Mouse (Mus musculus): ENCODE data around the gene Sprr2b. TPM values are rescaled to one million over a fixed set of nuclear protein-coding genes. Genes with fewer than 3 reads are reported as not detected.
"Not testable (repeated sequence)": the region's sequence is repeated elsewhere in the genome, so short reads cannot be mapped to it uniquely, and the experiment has no call there.

Sprr2b gene
- not detected in 2 replicates for polyA plus RNA-seq (2012; rRNA removed)

GRCm38 (mm10) chr3:92316320-92316719 is at the start of gene Sprr2b:
Sprr2b (plus strand) TSS chr3:92316620.
- no peak for DNase-seq (ENCODE audit: low read depth in 1 of 2, low spot score in 2 of 2)
- no peaks in the 10 kb centered on the region for H3K27me3 ChIP-seq (ENCODE audit: control insufficient read depth, insufficient read depth, low read length)
- no peak within 1 kb of the TSS for H3K27ac ChIP-seq (ENCODE audit: insufficient read depth, low read length)
- WGBS, result 76% methylated on average over 2 of the region's 2 CpGs
- H3K4me1 ChIP-seq (ENCODE audit: control insufficient read depth, insufficient read depth, insufficient read length), result no peaks in the 10 kb centered on the region
- H3K36me3 ChIP-seq (ENCODE audit: control insufficient read depth, insufficient read depth, low read length), result no peaks in the 10 kb centered on the region
- no peak for TF ChIP-seq CTCF (IDR thresholded peaks at IDR 0.05; ENCODE audit: extremely low read depth, insufficient read depth, insufficient read length, insufficient replicate concordance)
- TF ChIP-seq POLR2A (IDR thresholded peaks at IDR 0.05; ENCODE audit: low read depth, low read length), result no peak
- no peak within 1 kb of the TSS for H3K4me3 ChIP-seq (ENCODE audit: extremely low read depth, insufficient read depth, insufficient read length)

DNA sequence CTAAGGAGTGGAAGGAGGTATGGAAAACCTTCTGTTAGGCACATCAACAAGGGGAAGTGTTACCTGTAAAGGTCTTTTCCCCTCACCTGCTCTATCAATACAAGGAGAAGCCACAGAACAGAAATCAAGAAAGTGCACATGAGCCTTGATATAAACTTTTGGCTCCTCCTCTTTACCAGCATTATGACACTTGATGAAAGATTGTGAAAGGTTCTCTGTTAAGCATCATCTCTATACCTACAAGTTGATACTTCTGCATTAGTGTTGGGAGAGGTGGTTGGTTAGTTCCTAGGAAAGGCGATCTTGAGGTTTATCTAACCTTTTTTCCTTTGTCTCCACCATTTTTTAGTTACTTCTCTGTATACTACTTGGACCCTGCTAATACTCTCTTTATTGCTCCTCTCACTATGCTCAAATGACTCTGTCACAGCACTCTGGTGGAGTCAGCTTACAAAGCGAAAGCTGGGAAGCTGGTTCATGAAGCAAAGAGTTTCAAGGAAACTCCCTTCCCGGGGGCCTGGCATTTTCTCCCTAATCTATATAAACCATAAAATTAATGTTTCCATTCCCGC is 44.9 kb upstream of the Sprr2b start:
- not testable (repeated sequence) for H3K4me1 ChIP-seq (ENCODE audit: control insufficient read depth, insufficient read depth, insufficient read length); H3K27ac ChIP-seq (ENCODE audit: insufficient read depth, low read length); DNase-seq (ENCODE audit: low read depth in 1 of 2, low spot score in 2 of 2); H3K4me3 ChIP-seq (ENCODE audit: extremely low read depth, insufficient read depth, insufficient read length); H3K36me3 ChIP-seq (ENCODE audit: control insufficient read depth, insufficient read depth, low read length); H3K27me3 ChIP-seq (ENCODE audit: control insufficient read depth, insufficient read depth, low read length)
- no CpG with 5 or more reads among the region's 4 CpGs for WGBS

DNA sequence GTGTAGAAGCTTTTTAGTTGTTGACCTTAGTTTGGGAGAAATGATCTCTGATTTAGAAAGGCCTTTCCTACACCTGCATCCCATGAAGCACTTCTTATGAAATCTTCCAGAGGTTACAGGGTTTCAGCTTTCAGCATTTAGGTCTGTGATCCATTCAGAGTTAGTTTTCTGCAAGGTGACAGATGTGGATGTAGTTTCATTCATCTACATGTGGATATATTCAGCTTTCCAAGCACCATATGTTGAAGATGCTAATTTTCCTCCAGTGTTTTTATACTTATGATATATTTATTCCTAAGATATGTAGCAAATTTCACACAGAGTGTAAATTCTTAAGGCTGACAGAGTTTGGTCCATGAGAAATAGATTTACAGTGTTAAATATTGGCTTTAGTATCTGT is 42.9 kb upstream of the Sprr2b start:
- not testable (repeated sequence) for H3K27ac ChIP-seq (ENCODE audit: insufficient read depth, low read length); H3K4me3 ChIP-seq (ENCODE audit: extremely low read depth, insufficient read depth, insufficient read length); H3K27me3 ChIP-seq (ENCODE audit: control insufficient read depth, insufficient read depth, low read length); H3K36me3 ChIP-seq (ENCODE audit: control insufficient read depth, insufficient read depth, low read length); H3K4me1 ChIP-seq (ENCODE audit: control insufficient read depth, insufficient read depth, insufficient read length); DNase-seq (ENCODE audit: low read depth in 1 of 2, low spot score in 2 of 2)

DNA sequence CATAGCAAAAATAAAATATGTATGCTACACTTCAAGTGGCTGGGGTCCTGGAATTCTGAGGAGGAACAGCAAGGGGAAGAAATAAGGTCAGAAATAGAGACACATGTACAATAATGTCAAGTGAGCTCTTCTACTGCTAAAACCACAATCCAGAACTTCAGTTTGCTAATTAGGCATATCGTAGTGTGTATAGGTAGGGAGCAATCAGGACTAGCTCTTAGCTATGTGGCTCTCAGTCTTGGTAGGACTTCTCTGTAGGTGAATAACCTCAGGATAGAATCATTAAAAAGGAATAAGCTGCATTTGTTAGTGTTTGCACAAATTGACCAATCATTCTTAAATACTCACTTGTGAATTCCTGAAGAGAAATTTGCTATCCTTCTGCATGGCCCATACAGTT is 42.4 kb upstream of the Sprr2b start:
- DNase-seq (ENCODE audit: low read depth in 1 of 2, low spot score in 2 of 2); H3K27me3 ChIP-seq (ENCODE audit: control insufficient read depth, insufficient read depth, low read length); H3K36me3 ChIP-seq (ENCODE audit: control insufficient read depth, insufficient read depth, low read length); H3K27ac ChIP-seq (ENCODE audit: insufficient read depth, low read length); H3K4me1 ChIP-seq (ENCODE audit: control insufficient read depth, insufficient read depth, insufficient read length); H3K4me3 ChIP-seq (ENCODE audit: extremely low read depth, insufficient read depth, insufficient read length): not testable (repeated sequence)
- WGBS, result no CpG with 5 or more reads among the region's 1 CpGs

- H3K27me3 ChIP-seq (ENCODE audit: control insufficient read depth, insufficient read depth, low read length); H3K27ac ChIP-seq (ENCODE audit: insufficient read depth, low read length); DNase-seq (ENCODE audit: low read depth in 1 of 2, low spot score in 2 of 2); H3K4me3 ChIP-seq (ENCODE audit: extremely low read depth, insufficient read depth, insufficient read length); H3K36me3 ChIP-seq (ENCODE audit: control insufficient read depth, insufficient read depth, low read length); H3K4me1 ChIP-seq (ENCODE audit: control insufficient read depth, insufficient read depth, insufficient read length): not testable (repeated sequence)
These were observed 36.8 kb upstream of the Sprr2b start for GRCm38 (mm10) chr3:92279663-92280062.

- 73% methylated on average over 5 of the region's 12 CpGs for WGBS
- H3K27me3 ChIP-seq (ENCODE audit: control insufficient read depth, insufficient read depth, low read length); H3K27ac ChIP-seq (ENCODE audit: insufficient read depth, low read length); H3K4me3 ChIP-seq (ENCODE audit: extremely low read depth, insufficient read depth, insufficient read length); DNase-seq (ENCODE audit: low read depth in 1 of 2, low spot score in 2 of 2); H3K36me3 ChIP-seq (ENCODE audit: control insufficient read depth, insufficient read depth, low read length); H3K4me1 ChIP-seq (ENCODE audit: control insufficient read depth, insufficient read depth, insufficient read length): not testable (repeated sequence)
These were observed 35.3 kb upstream of the Sprr2b start for GRCm38 (mm10) chr3:92280963-92281606.

DNA sequence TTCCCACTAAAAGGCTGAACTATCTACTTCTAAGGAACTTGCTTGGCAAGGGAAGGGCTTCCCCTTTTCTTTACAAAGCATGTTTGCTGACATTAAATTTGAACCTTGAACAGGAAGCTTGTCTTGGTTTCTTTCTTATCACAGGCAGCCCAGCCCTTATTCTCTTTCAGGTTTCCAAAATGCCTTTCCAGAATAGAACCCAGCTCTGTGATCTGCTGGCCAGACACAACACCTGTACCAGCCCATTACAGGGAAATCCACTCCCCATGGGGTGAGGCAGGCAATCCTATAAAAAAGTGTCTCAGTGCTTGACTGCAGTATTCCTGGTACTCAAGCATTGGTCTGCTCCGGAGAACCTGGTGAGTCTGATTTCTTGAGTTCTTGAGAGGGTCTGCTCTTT is 31.3 kb upstream of the Sprr2b start, which contains the start of gene Sprr2a3:
Gene Sprr2a3, plus strand, starts transcription at position 317 of the 400 bp plus-strand sequence.
- H3K4me3 ChIP-seq (ENCODE audit: extremely low read depth, insufficient read depth, insufficient read length); H3K36me3 ChIP-seq (ENCODE audit: control insufficient read depth, insufficient read depth, low read length); H3K4me1 ChIP-seq (ENCODE audit: control insufficient read depth, insufficient read depth, insufficient read length); H3K27ac ChIP-seq (ENCODE audit: insufficient read depth, low read length); H3K27me3 ChIP-seq (ENCODE audit: control insufficient read depth, insufficient read depth, low read length); DNase-seq (ENCODE audit: low read depth in 1 of 2, low spot score in 2 of 2): not testable (repeated sequence)
- 94% methylated on average over 1 of the region's 1 CpGs for WGBS

GRCm38 (mm10) chr3:92288489-92288888 is 27.9 kb upstream of the Sprr2b start:
- not testable (repeated sequence) for H3K4me3 ChIP-seq (ENCODE audit: extremely low read depth, insufficient read depth, insufficient read length); H3K36me3 ChIP-seq (ENCODE audit: control insufficient read depth, insufficient read depth, low read length); H3K27ac ChIP-seq (ENCODE audit: insufficient read depth, low read length); DNase-seq (ENCODE audit: low read depth in 1 of 2, low spot score in 2 of 2); H3K27me3 ChIP-seq (ENCODE audit: control insufficient read depth, insufficient read depth, low read length); H3K4me1 ChIP-seq (ENCODE audit: control insufficient read depth, insufficient read depth, insufficient read length)
- 79% methylated on average over 3 of the region's 6 CpGs for WGBS

All from spleen, adult 2 months (tissue).